14 mouse cellular contexts compared by ENCODE assay signal in the genomic region with DNA sequence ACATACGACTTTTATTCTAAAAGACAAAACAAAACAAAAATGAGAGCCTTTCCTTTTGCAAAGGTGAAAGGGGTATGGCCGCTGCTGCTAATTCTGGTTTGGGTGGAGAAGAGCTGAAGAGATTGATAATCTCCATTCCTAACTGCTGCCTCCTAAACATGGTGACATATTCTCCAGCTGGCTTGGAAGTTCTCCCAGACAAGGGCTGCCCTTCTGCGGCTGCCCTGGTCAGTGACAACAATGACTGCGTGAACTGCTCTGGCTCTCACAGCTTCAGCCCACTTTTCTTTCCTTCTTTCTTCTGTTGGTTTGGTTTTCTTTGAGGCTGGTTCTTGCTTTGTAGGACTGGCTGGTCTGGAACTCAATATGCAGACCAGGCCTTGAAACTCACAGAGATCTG.
"Had no signal": no experiment of that assay in that cellular context is flagged by ENCODE, and none has a peak within 500 bp of the region (broad histone marks: within the 10 kb centered on the region; RNA-seq: fewer than 3 reads in every experiment).

No protein-coding gene starts in this region.

- ATAC-seq: liver, postnatal 0 days; midbrain, embryonic 15.5 days had no signal

- H3K27me3 ChIP-seq: limb, embryonic 12.5 days; liver, embryonic 13.5 days; megakaryocyte, embryonic 14.5 days; midbrain, embryonic 15.5 days had no signal

- H3K27ac ChIP-seq: limb, embryonic 12.5 days; liver, embryonic 13.5 days; macrophage had no signal

- H3K4me2 ChIP-seq: limb, embryonic 12.5 days; liver, embryonic 13.5 days; midbrain, embryonic 11.5 days; midbrain, embryonic 15.5 days had no signal

- DNase-seq: kidney, adult 18-20 months; kidney, postnatal 14 days; liver; liver, embryonic 13.5 days; liver, postnatal 0 days; lung, postnatal 10 days; right cerebral cortex, adult 18-20 months; right cerebral cortex, postnatal 25 days; thymus, postnatal 36 days had no signal

- H3K4me1 ChIP-seq: liver, embryonic 13.5 days had no signal

- H3K36me3 ChIP-seq: liver, embryonic 13.5 days; midbrain, embryonic 15.5 days had no signal

- H3K9ac ChIP-seq: limb, embryonic 12.5 days; liver, embryonic 13.5 days; liver, postnatal 0 days; midbrain, embryonic 15.5 days had no signal

- H3K9me3 ChIP-seq: limb, embryonic 12.5 days; liver, embryonic 13.5 days; megakaryocyte, embryonic 14.5 days; midbrain, embryonic 15.5 days had no signal

- H3K4me3 ChIP-seq: limb, embryonic 12.5 days; liver, embryonic 13.5 days; megakaryocyte, embryonic 14.5 days; midbrain, embryonic 15.5 days had no signal
